Mouse (Mus musculus) C2C12 (cell line): ENCODE data around the gene Nkiras2. TPM values are rescaled to one million over a fixed set of nuclear protein-coding genes. Genes with fewer than 3 reads are reported as not detected.

Experiments
- H3K27me3 ChIP-seq: one replicate; pipeline ENCODE4 v1.6.1; 2011; ENCODE audit not compliant: control insufficient read depth, insufficient read depth, insufficient read length
- H3K36me3 ChIP-seq: one replicate; pipeline ENCODE4 v1.6.1; 2011; ENCODE audit not compliant: control insufficient read depth, insufficient read depth
- H3K4me3 ChIP-seq: one replicate; pipeline ENCODE4 v1.5.1; 2011; ENCODE audit warnings: mild to moderate bottlenecking, control low read depth; ENCODE audit not compliant: poor library complexity, insufficient read depth, severe bottlenecking
- H3K79me2 ChIP-seq: one replicate; pipeline ENCODE4 v1.6.1; 2011; ENCODE audit not compliant: control insufficient read depth, insufficient read depth
- H3K79me3 ChIP-seq: one replicate; pipeline ENCODE4 v1.6.1; 2011; ENCODE audit warnings: low read depth, control low read depth
- H3ac ChIP-seq: one replicate; pipeline ENCODE3; 2011; ENCODE audit warnings: low read depth; ENCODE audit not compliant: control insufficient read depth, insufficient read length
- CEBPB ChIP-seq: IDR thresholded peaks from one replicate; pipeline ENCODE4 v1.6.1; 2011; ENCODE audit warnings: low read depth, mild to moderate bottlenecking, control low read depth, moderate library complexity
- CTCF ChIP-seq: IDR thresholded peaks from one replicate; pipeline ENCODE4 v1.5.1; 2011; ENCODE audit not compliant: control insufficient read depth, insufficient read depth, insufficient read length
- FOSL1 ChIP-seq: IDR thresholded peaks from one replicate; pipeline ENCODE4 v1.8.0; 2011; ENCODE audit warnings: mild to moderate bottlenecking, low read length; ENCODE audit not compliant: poor library complexity, insufficient read depth, severe bottlenecking
- MAX ChIP-seq: IDR thresholded peaks from one replicate; pipeline ENCODE4 v1.6.1; 2011; ENCODE audit warnings: mild to moderate bottlenecking, control low read depth
- MYOD1 ChIP-seq: IDR thresholded peaks from one replicate; pipeline ENCODE4 v1.6.1; 2011; ENCODE audit warnings: low read depth; ENCODE audit not compliant: control insufficient read depth, insufficient read length
- MYOG ChIP-seq: IDR thresholded peaks from one replicate; pipeline ENCODE4 v1.6.1; 2011; ENCODE audit not compliant: control insufficient read depth, insufficient read length; ENCODE audit errors: extremely low read depth
- USF1 ChIP-seq: IDR thresholded peaks from one replicate; pipeline ENCODE4 v1.6.1; 2011; ENCODE audit warnings: low read depth, mild to moderate bottlenecking, control low read depth, moderate library complexity
- polyA plus RNA-seq: library from polyadenylated mRNA; unstranded; fragments of >200 nt; fragmentation: generic; extraction: Trizol; gene quantifications from one replicate; pipeline ENCODE4 v1.2.1, GENCODE M21; 2012; ENCODE audit warnings: missing spikeins

Nkiras2 gene
- polyA plus RNA-seq, 1 experiment = 36.1 TPM

GRCm38 (mm10) chr11:100603813-100604212, 15.2 kb upstream of the Nkiras2 start:
- H3K4me3 ChIP-seq = no peak overlapping the region
- peaks cover 83% of the 10 kb centered on the region for H3K79me2 ChIP-seq
- H3K27me3 ChIP-seq = no peaks in the 10 kb centered on the region
- H3ac ChIP-seq = no peak overlapping the region
- peaks cover 61% of the 10 kb centered on the region for H3K36me3 ChIP-seq
- TF ChIP-seq USF1 = no peak
- TF ChIP-seq MYOG = no peak
- no peak for TF ChIP-seq CTCF
- TF ChIP-seq MYOD1 = no peak
- no peak for TF ChIP-seq MAX
- H3K79me3 ChIP-seq = peaks cover 67% of the 10 kb centered on the region

- H3ac ChIP-seq = no peak overlapping the region
- H3K79me3 ChIP-seq = peaks cover 73% of the 10 kb centered on the region
- H3K36me3 ChIP-seq = peaks cover 61% of the 10 kb centered on the region
- TF ChIP-seq CTCF (no peak), CEBPB (no peak), MYOG (no peak), USF1 (no peak), MAX (no peak)
- no peak overlapping the region for H3K4me3 ChIP-seq
- H3K79me2 ChIP-seq = peaks cover 90% of the 10 kb centered on the region
- H3K27me3 ChIP-seq = no peaks in the 10 kb centered on the region
These were observed 14.6 kb upstream of the Nkiras2 start for GRCm38 (mm10) chr11:100604321-100605005.

- Histone ChIP-seq H3K27me3 (no peaks in the 10 kb centered on the region), H3K4me3 (no peak overlapping the region), H3K79me3 (peaks cover 83% of the 10 kb centered on the region), H3ac (no peak overlapping the region), H3K79me2 (peaks cover 100% of the 10 kb centered on the region), H3K36me3 (peaks cover 60% of the 10 kb centered on the region)
- no peak for TF ChIP-seq FOSL1
- TF ChIP-seq USF1 = no peak
- TF ChIP-seq CTCF = no peak
- TF ChIP-seq MYOD1 = no peak
- no peak for TF ChIP-seq MAX
- TF ChIP-seq CEBPB = no peak
- no peak for TF ChIP-seq MYOG
These were observed 13.6 kb upstream of the Nkiras2 start for GRCm38 (mm10) chr11:100605451-100605850.

- Histone ChIP-seq H3K4me3 (no peak overlapping the region), H3K36me3 (peaks cover 53% of the 10 kb centered on the region), H3ac (no peak overlapping the region), H3K79me2 (peaks cover 100% of the 10 kb centered on the region), H3K27me3 (no peaks in the 10 kb centered on the region), H3K79me3 (peaks cover 94% of the 10 kb centered on the region)
- TF ChIP-seq MYOD1 (no peak), MAX (no peak), CTCF (no peak), FOSL1 (no peak), MYOG (no peak), CEBPB (no peak), USF1 (no peak)
These were observed 11.9 kb upstream of the Nkiras2 start for GRCm38 (mm10) chr11:100607121-100607520.

- Histone ChIP-seq H3K4me3 (no peak overlapping the region), H3K79me2 (peaks cover 100% of the 10 kb centered on the region), H3K36me3 (peaks cover 50% of the 10 kb centered on the region), H3ac (no peak overlapping the region), H3K79me3 (peaks cover 95% of the 10 kb centered on the region), H3K27me3 (no peaks in the 10 kb centered on the region)
- no peak for TF ChIP-seq CEBPB
- TF ChIP-seq USF1 = no peak
- TF ChIP-seq FOSL1 = no peak
- TF ChIP-seq MYOG = no peak
- TF ChIP-seq MAX = no peak
- no peak for TF ChIP-seq CTCF
- TF ChIP-seq MYOD1 = no peak
These were observed 10.2 kb upstream of the Nkiras2 start for GRCm38 (mm10) chr11:100608796-100609195.

GRCm38 (mm10) chr11:100609355-100609996, 9.6 kb upstream of the Nkiras2 start:
- H3K36me3 ChIP-seq = peaks cover 50% of the 10 kb centered on the region
- TF ChIP-seq MAX = no peak
- no peak for TF ChIP-seq MYOD1
- no peak for TF ChIP-seq CEBPB
- no peak for TF ChIP-seq USF1
- no peak for TF ChIP-seq CTCF
- no peak for TF ChIP-seq MYOG
- TF ChIP-seq FOSL1 = no peak
- peaks cover 100% of the 10 kb centered on the region for H3K79me2 ChIP-seq
- H3K79me3 ChIP-seq = peaks cover 94% of the 10 kb centered on the region
- H3ac ChIP-seq = no peak overlapping the region
- H3K27me3 ChIP-seq = no peaks in the 10 kb centered on the region
- no peak overlapping the region for H3K4me3 ChIP-seq
